Mouse (Mus musculus): Measurements from ENCODE around the gene Lpar3. TPM values are rescaled to one million over a fixed set of nuclear protein-coding genes. Genes with fewer than 3 reads are reported as not detected.
A peak's percentile ranks its signal among the peaks of the same experiment; 100 is the strongest.

Lpar3 gene
- polyA plus RNA-seq, 1 experiment from 2014 or later, result 9.5 TPM

GRCm38 (mm10) chr3:146291928-146292327 is 71.2 kb downstream of the Lpar3 start:
- H3K27me3 ChIP-seq (replicated peaks; ENCODE audit: insufficient read depth, low read length), result no peaks in the 10 kb centered on the region
- H3K9ac ChIP-seq (replicated peaks; ENCODE audit: low read depth), result no peak overlapping the region
- ATAC-seq (no peak), DNase-seq (ENCODE audit: low spot score) (no peak)
- no peaks in the 10 kb centered on the region for H3K9me3 ChIP-seq (ENCODE audit: low read length)
- H3K36me3 ChIP-seq (ENCODE audit: insufficient read depth, low read length), result no peaks in the 10 kb centered on the region
- no peak overlapping the region for H3K27ac ChIP-seq (ENCODE audit: low read length)
- no peaks in the 10 kb centered on the region for H3K4me1 ChIP-seq (ENCODE audit: insufficient read depth, low read depth, low read length)
- 54% methylated on average over 3 of the region's 3 CpGs for WGBS
- no peak overlapping the region for H3K4me2 ChIP-seq (replicated peaks; ENCODE audit: low read depth, low read length)
- TF ChIP-seq CTCF (IDR thresholded peaks at IDR 0.05), result no peak
- TF ChIP-seq EP300 (IDR thresholded peaks at IDR 0.05), result no peak
- no peak overlapping the region for H3K4me3 ChIP-seq (ENCODE audit: low read depth, low read length)

GRCm38 (mm10) chr3:146292515-146292914 is 71.8 kb downstream of the Lpar3 start:
- Histone ChIP-seq H3K9ac (replicated peaks; ENCODE audit: low read depth) (no peak overlapping the region), H3K4me2 (replicated peaks; ENCODE audit: low read depth, low read length) (no peak overlapping the region), H3K27ac (ENCODE audit: low read length) (no peak overlapping the region), H3K9me3 (ENCODE audit: low read length) (no peaks in the 10 kb centered on the region), H3K4me3 (ENCODE audit: low read depth, low read length) (no peak overlapping the region), H3K27me3 (replicated peaks; ENCODE audit: insufficient read depth, low read length) (no peaks in the 10 kb centered on the region), H3K36me3 (ENCODE audit: insufficient read depth, low read length) (no peaks in the 10 kb centered on the region), H3K4me1 (ENCODE audit: insufficient read depth, low read depth, low read length) (no peaks in the 10 kb centered on the region)
- TF ChIP-seq EP300 (IDR thresholded peaks at IDR 0.05), result no peak
- no peak for TF ChIP-seq CTCF (IDR thresholded peaks at IDR 0.05)
- ATAC-seq (no peak), DNase-seq (ENCODE audit: low spot score) (no peak)
- WGBS, result 71% methylated on average over 5 of the region's 5 CpGs

- 89% methylated on average over 3 of the region's 3 CpGs for WGBS
- H3K36me3 ChIP-seq (ENCODE audit: insufficient read depth, low read length), result no peaks in the 10 kb centered on the region
- no peak overlapping the region for H3K27ac ChIP-seq (ENCODE audit: low read length)
- DNase-seq (ENCODE audit: low spot score), result no peak
- no peak overlapping the region for H3K4me2 ChIP-seq (replicated peaks; ENCODE audit: low read depth, low read length)
- no peaks in the 10 kb centered on the region for H3K9me3 ChIP-seq (ENCODE audit: low read length)
- no peak for TF ChIP-seq CTCF (IDR thresholded peaks at IDR 0.05)
- no peak for TF ChIP-seq EP300 (IDR thresholded peaks at IDR 0.05)
- H3K4me3 ChIP-seq (ENCODE audit: low read depth, low read length), result no peak overlapping the region
- no peaks in the 10 kb centered on the region for H3K4me1 ChIP-seq (ENCODE audit: insufficient read depth, low read depth, low read length)
- H3K9ac ChIP-seq (replicated peaks; ENCODE audit: low read depth), result no peak overlapping the region
- no peak for ATAC-seq
- H3K27me3 ChIP-seq (replicated peaks; ENCODE audit: insufficient read depth, low read length), result no peaks in the 10 kb centered on the region
Observed at GRCm38 (mm10) chr3:146302451-146302850, 81.7 kb downstream of the Lpar3 start.

- no peaks in the 10 kb centered on the region for H3K27me3 ChIP-seq (replicated peaks; ENCODE audit: insufficient read depth, low read length)
- DNase-seq (ENCODE audit: low spot score) (no peak), ATAC-seq (no peak)
- no peak overlapping the region for H3K9ac ChIP-seq (replicated peaks; ENCODE audit: low read depth)
- no peak overlapping the region for H3K27ac ChIP-seq (ENCODE audit: low read length)
- H3K36me3 ChIP-seq (ENCODE audit: insufficient read depth, low read length), result no peaks in the 10 kb centered on the region
- H3K4me1 ChIP-seq (ENCODE audit: insufficient read depth, low read depth, low read length), result no peaks in the 10 kb centered on the region
- no peak overlapping the region for H3K4me3 ChIP-seq (ENCODE audit: low read depth, low read length)
- WGBS, result 83% methylated on average over 5 of the region's 5 CpGs
- no peak overlapping the region for H3K4me2 ChIP-seq (replicated peaks; ENCODE audit: low read depth, low read length)
- no peaks in the 10 kb centered on the region for H3K9me3 ChIP-seq (ENCODE audit: low read length)
- TF ChIP-seq CTCF (IDR thresholded peaks at IDR 0.05), result no peak
- TF ChIP-seq EP300 (IDR thresholded peaks at IDR 0.05), result no peak
Observed at GRCm38 (mm10) chr3:146303194-146303593, 82.4 kb downstream of the Lpar3 start.

GRCm38 (mm10) chr3:146304556-146305405 is 84.0 kb downstream of the Lpar3 start:
- Histone ChIP-seq H3K4me3 (ENCODE audit: low read depth, low read length) (no peak overlapping the region), H3K27me3 (replicated peaks; ENCODE audit: insufficient read depth, low read length) (no peaks in the 10 kb centered on the region), H3K36me3 (ENCODE audit: insufficient read depth, low read length) (no peaks in the 10 kb centered on the region), H3K4me2 (replicated peaks; ENCODE audit: low read depth, low read length) (no peak overlapping the region), H3K9me3 (ENCODE audit: low read length) (no peaks in the 10 kb centered on the region), H3K4me1 (ENCODE audit: insufficient read depth, low read depth, low read length) (no peaks in the 10 kb centered on the region), H3K9ac (replicated peaks; ENCODE audit: low read depth) (no peak overlapping the region), H3K27ac (ENCODE audit: low read length) (no peak overlapping the region)
- DNase-seq (ENCODE audit: low spot score) (no peak), ATAC-seq (no peak)
- TF ChIP-seq EP300 (IDR thresholded peaks at IDR 0.05), result no peak
- no peak for TF ChIP-seq CTCF (IDR thresholded peaks at IDR 0.05)
- 67% methylated on average over 21 of the region's 21 CpGs for WGBS

GRCm38 (mm10) chr3:146307341-146307740 is 86.6 kb downstream of the Lpar3 start:
- DNase-seq (ENCODE audit: low spot score), result peak; percentile 19
- no peaks in the 10 kb centered on the region for H3K27me3 ChIP-seq (replicated peaks; ENCODE audit: insufficient read depth, low read length)
- no peaks in the 10 kb centered on the region for H3K36me3 ChIP-seq (ENCODE audit: insufficient read depth, low read length)
- 63% methylated on average over 3 of the region's 3 CpGs for WGBS
- no peaks in the 10 kb centered on the region for H3K9me3 ChIP-seq (ENCODE audit: low read length)
- no peak for TF ChIP-seq EP300 (IDR thresholded peaks at IDR 0.05)
- TF ChIP-seq CTCF (IDR thresholded peaks at IDR 0.05), result no peak
- H3K4me3 ChIP-seq (ENCODE audit: low read depth, low read length), result no peak overlapping the region
- H3K4me2 ChIP-seq (replicated peaks; ENCODE audit: low read depth, low read length), result no peak overlapping the region
- no peak; the same call in none of the 2 replicates for ATAC-seq
- H3K27ac ChIP-seq (ENCODE audit: low read length), result no peak overlapping the region
- no peak overlapping the region for H3K9ac ChIP-seq (replicated peaks; ENCODE audit: low read depth)
- H3K4me1 ChIP-seq (ENCODE audit: insufficient read depth, low read depth, low read length), result no peaks in the 10 kb centered on the region

Data from lung, postnatal 0 days (tissue).